Mouse (Mus musculus) myocyte (in vitro differentiated cells): ENCODE measurements around the gene Phlpp1. TPM values are rescaled to one million over a fixed set of nuclear protein-coding genes. Genes with fewer than 3 reads are reported as not detected.

Experiments
- H3K27me3 ChIP-seq: one replicate; pipeline ENCODE4 v1.6.1; 2011; ENCODE audit not compliant: control insufficient read depth, insufficient read depth, insufficient read length
- H3K36me3 ChIP-seq: one replicate; pipeline ENCODE4 v1.6.1; 2011; ENCODE audit not compliant: control insufficient read depth, insufficient read depth
- H3K4me2 ChIP-seq: one replicate; pipeline ENCODE4 v1.6.1; 2011; ENCODE audit warnings: low read depth, control low read depth
- H3K4me3 ChIP-seq: one replicate; pipeline ENCODE4 v1.5.1; 2011; ENCODE audit warnings: mild to moderate bottlenecking, control low read depth, moderate library complexity
- H3K79me2 ChIP-seq: one replicate; pipeline ENCODE4 v1.6.1; 2011; ENCODE audit not compliant: control insufficient read depth, insufficient read depth
- H3ac ChIP-seq: one replicate; pipeline ENCODE4 v1.6.1; 2011; ENCODE audit not compliant: control insufficient read depth, insufficient read length
- CEBPB ChIP-seq: IDR thresholded peaks from 2 replicates; pipeline ENCODE4 v1.6.1; 2011; ENCODE audit warnings: mild to moderate bottlenecking, moderate library complexity; ENCODE audit not compliant: poor library complexity, insufficient read depth, severe bottlenecking
- E2F4 ChIP-seq: IDR thresholded peaks from one replicate; pipeline ENCODE4 v1.6.1; 2011; ENCODE audit warnings: mild to moderate bottlenecking, control low read depth, moderate library complexity; ENCODE audit not compliant: insufficient read depth
- MAX ChIP-seq: IDR thresholded peaks from one replicate; pipeline ENCODE4 v1.6.1; 2011; ENCODE audit warnings: low read depth, mild to moderate bottlenecking, control low read depth
- MYOD1 ChIP-seq, 3 experiments: IDR thresholded peaks; one replicate each; pipeline ENCODE4 v1.6.1; 2011; ENCODE audit warnings: control low read depth in 2 of 3, low read depth in 2 of 3, mild to moderate bottlenecking in 2 of 3, moderate library complexity in 1 of 3; ENCODE audit not compliant: insufficient read length in 2 of 3, control insufficient read depth in 1 of 3
- MYOG ChIP-seq, 3 experiments: IDR thresholded peaks; one replicate each; pipeline ENCODE4 v1.6.1; 2011; ENCODE audit warnings: control low read depth in 2 of 3, low read depth in 2 of 3, mild to moderate bottlenecking in 2 of 3; ENCODE audit not compliant: insufficient read length in 2 of 3, control insufficient read depth in 1 of 3, insufficient read depth in 1 of 3
- POLR2A ChIP-seq: IDR thresholded peaks from one replicate; pipeline ENCODE4 v1.6.1; 2011; ENCODE audit warnings: low read depth, mild to moderate bottlenecking, control low read depth, moderate library complexity; ENCODE audit not compliant: insufficient read length
- POLR2AphosphoS2 ChIP-seq: IDR thresholded peaks from one replicate; pipeline ENCODE4 v1.6.1; 2011; ENCODE audit warnings: low read depth, control low read depth; ENCODE audit not compliant: insufficient read length
- REST ChIP-seq: IDR thresholded peaks from one replicate; pipeline ENCODE4 v1.6.1; 2011; ENCODE audit warnings: mild to moderate bottlenecking, control low read depth, moderate library complexity; ENCODE audit not compliant: insufficient read depth, insufficient read length
- SRF ChIP-seq: IDR thresholded peaks from one replicate; pipeline ENCODE4 v1.6.1; 2011; ENCODE audit warnings: low read depth; ENCODE audit not compliant: control insufficient read depth, insufficient read length
- TCF12 ChIP-seq: IDR thresholded peaks from one replicate; pipeline ENCODE4 v1.6.1; 2011; ENCODE audit warnings: mild to moderate bottlenecking, control low read depth; ENCODE audit not compliant: poor library complexity, insufficient read depth, severe bottlenecking
- TCF3 ChIP-seq: IDR thresholded peaks from one replicate; pipeline ENCODE4 v1.6.1; 2011; ENCODE audit warnings: low read depth, control low read depth; ENCODE audit not compliant: insufficient read length
- USF1 ChIP-seq: IDR thresholded peaks from one replicate; pipeline ENCODE4 v1.6.1; 2011; ENCODE audit warnings: low read depth, mild to moderate bottlenecking, control low read depth, moderate library complexity
- polyA plus RNA-seq: library from polyadenylated mRNA; unstranded; fragments of >200 nt; fragmentation: generic; extraction: Trizol; gene quantifications from one replicate; pipeline ENCODE4 v1.2.1, GENCODE M21; 2012; ENCODE audit warnings: missing spikeins

The Phlpp1 gene
- polyA plus RNA-seq, 1 experiment, result 7.9 TPM

- no peak overlapping the region for H3ac ChIP-seq
- H3K27me3 ChIP-seq, result no peaks in the 10 kb centered on the region
- no peak overlapping the region for H3K4me3 ChIP-seq
- H3K79me2 ChIP-seq, result peaks cover 60% of the 10 kb centered on the region
- no peak for TF ChIP-seq MYOD1 (IDR thresholded peaks at IDR 0.05; ENCODE audit: control insufficient read depth in 1 of 3, insufficient read length in 2 of 3, low read depth in 2 of 3)
- TF ChIP-seq POLR2A, result no peak
- peaks cover 3% of the 10 kb centered on the region for H3K36me3 ChIP-seq
- no peak overlapping the region for H3K4me2 ChIP-seq
Measured at GRCm38 (mm10) chr1:106190695-106191094, 19.1 kb downstream of the Phlpp1 start.

DNA sequence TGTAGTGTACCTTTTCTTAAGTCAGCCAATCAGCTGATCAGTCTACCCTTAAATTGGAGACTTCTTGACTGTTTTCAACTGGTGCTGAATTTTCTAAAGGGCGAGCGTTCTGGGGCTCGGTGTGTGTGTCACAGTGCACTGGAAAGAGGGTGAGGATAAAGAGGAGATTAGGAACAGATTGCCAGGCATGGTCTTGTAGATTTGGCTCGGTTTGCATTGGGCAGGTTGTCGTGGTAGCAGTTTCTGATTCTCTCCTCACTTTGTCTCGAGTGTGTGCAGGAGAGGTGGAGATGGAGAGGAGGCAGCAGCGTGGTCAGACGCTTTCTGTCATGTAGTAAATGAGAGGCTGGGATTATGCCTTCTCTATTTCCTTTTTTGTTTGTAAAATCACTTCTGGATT, 20.3 kb downstream of the Phlpp1 start:
- no peaks in the 10 kb centered on the region for H3K27me3 ChIP-seq
- H3K79me2 ChIP-seq, result peaks cover 58% of the 10 kb centered on the region
- TF ChIP-seq SRF, result no peak
- no peak for TF ChIP-seq MYOG (IDR thresholded peaks at IDR 0.05; ENCODE audit: control insufficient read depth in 1 of 3, insufficient read depth in 1 of 3, insufficient read length in 2 of 3, low read depth in 2 of 3)
- TF ChIP-seq POLR2A, result no peak
- no peak for TF ChIP-seq TCF12
- TF ChIP-seq TCF3, result no peak
- TF ChIP-seq POLR2AphosphoS2, result no peak
- no peak for TF ChIP-seq USF1
- TF ChIP-seq MYOD1 (IDR thresholded peaks at IDR 0.05; ENCODE audit: control insufficient read depth in 1 of 3, insufficient read length in 2 of 3, low read depth in 2 of 3), result no peak
- TF ChIP-seq REST, result no peak
- TF ChIP-seq MAX, result no peak
- no peak for TF ChIP-seq E2F4
- TF ChIP-seq CEBPB, result no peak
- peaks cover 3% of the 10 kb centered on the region for H3K36me3 ChIP-seq
- no peak overlapping the region for H3K4me3 ChIP-seq
- H3K4me2 ChIP-seq, result no peak overlapping the region
- no peak overlapping the region for H3ac ChIP-seq

GRCm38 (mm10) chr1:106192864-106193470, 21.4 kb downstream of the Phlpp1 start:
- no peak overlapping the region for H3ac ChIP-seq
- H3K4me3 ChIP-seq, result no peak overlapping the region
- no peak overlapping the region for H3K4me2 ChIP-seq
- peaks cover 64% of the 10 kb centered on the region for H3K79me2 ChIP-seq
- TF ChIP-seq MAX (no peak), USF1 (no peak), REST (no peak), TCF3 (no peak), MYOG (IDR thresholded peaks at IDR 0.05; ENCODE audit: control insufficient read depth in 1 of 3, insufficient read depth in 1 of 3, insufficient read length in 2 of 3, low read depth in 2 of 3) (no peak), POLR2AphosphoS2 (no peak), POLR2A (no peak), MYOD1 (IDR thresholded peaks at IDR 0.05; ENCODE audit: control insufficient read depth in 1 of 3, insufficient read length in 2 of 3, low read depth in 2 of 3) (no peak), TCF12 (no peak), E2F4 (no peak), SRF (no peak), CEBPB (no peak)
- peaks cover 3% of the 10 kb centered on the region for H3K36me3 ChIP-seq
- H3K27me3 ChIP-seq, result no peaks in the 10 kb centered on the region

DNA sequence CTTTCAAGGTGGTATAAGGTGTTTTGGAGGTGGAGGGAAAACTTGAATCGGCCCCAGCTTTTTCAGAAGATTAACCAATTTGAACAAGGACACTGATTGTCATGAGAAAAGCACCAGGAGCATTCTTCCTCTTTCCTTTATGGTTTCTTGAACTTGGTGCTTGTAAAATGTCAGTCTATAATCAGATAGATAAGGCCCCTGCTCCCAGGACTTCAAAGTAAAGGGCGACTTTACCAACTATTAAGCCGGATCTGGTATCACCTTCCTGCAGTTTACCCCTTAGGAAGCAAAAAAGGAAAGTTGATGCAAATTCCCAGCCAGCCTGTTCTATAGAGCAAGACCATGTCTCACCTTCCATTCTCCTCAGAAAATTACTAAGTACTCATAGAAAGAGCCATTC, 21.9 kb downstream of the Phlpp1 start:
- H3K4me3 ChIP-seq, result no peak overlapping the region
- TF ChIP-seq E2F4, result no peak
- no peak for TF ChIP-seq TCF12
- no peak for TF ChIP-seq REST
- no peak for TF ChIP-seq USF1
- TF ChIP-seq TCF3, result no peak
- no peak for TF ChIP-seq MYOD1 (IDR thresholded peaks at IDR 0.05; ENCODE audit: control insufficient read depth in 1 of 3, insufficient read length in 2 of 3, low read depth in 2 of 3)
- no peak for TF ChIP-seq MYOG (IDR thresholded peaks at IDR 0.05; ENCODE audit: control insufficient read depth in 1 of 3, insufficient read depth in 1 of 3, insufficient read length in 2 of 3, low read depth in 2 of 3)
- no peak for TF ChIP-seq MAX
- TF ChIP-seq CEBPB, result no peak
- no peak for TF ChIP-seq POLR2A
- TF ChIP-seq POLR2AphosphoS2, result no peak
- no peak for TF ChIP-seq SRF
- H3K4me2 ChIP-seq, result no peak overlapping the region
- H3K36me3 ChIP-seq, result peaks cover 3% of the 10 kb centered on the region
- no peak overlapping the region for H3ac ChIP-seq
- no peaks in the 10 kb centered on the region for H3K27me3 ChIP-seq
- H3K79me2 ChIP-seq, result peaks cover 60% of the 10 kb centered on the region

DNA sequence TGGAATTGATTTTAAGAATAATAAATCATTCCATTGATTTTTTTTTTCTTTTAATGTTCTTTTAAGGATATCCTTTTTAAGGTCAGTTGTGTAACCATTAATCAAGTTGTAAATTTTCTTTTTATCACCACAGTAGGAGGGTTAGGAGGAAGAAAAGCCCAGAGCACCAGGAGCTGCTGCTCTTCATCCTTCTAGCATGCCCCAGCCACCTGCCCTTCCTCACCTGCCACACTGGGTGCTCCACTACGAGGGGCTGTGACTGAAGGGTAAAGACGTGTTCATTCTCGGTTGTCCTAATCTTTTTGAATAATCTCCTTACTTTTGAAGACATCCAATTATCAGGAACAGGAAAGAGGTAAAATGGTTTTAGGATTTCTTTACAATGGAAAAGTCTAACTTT, 22.7 kb downstream of the Phlpp1 start:
- TF ChIP-seq E2F4, result no peak
- TF ChIP-seq POLR2AphosphoS2, result no peak
- TF ChIP-seq MAX, result no peak
- TF ChIP-seq POLR2A, result no peak
- TF ChIP-seq USF1, result no peak
- no peak for TF ChIP-seq TCF3

More for the DNA sequence above, 22.7 kb downstream of the Phlpp1 start:
- H3K4me2 ChIP-seq, result no peak overlapping the region
- peaks cover 3% of the 10 kb centered on the region for H3K36me3 ChIP-seq
- H3ac ChIP-seq, result no peak overlapping the region
- no peak overlapping the region for H3K4me3 ChIP-seq
- H3K79me2 ChIP-seq, result peaks cover 53% of the 10 kb centered on the region
- H3K27me3 ChIP-seq, result no peaks in the 10 kb centered on the region
